ENCODE assay signal across 11 mouse cellular contexts in genomic region chr5:43554871-43555270, GRCm38 (mm10). TPM values are rescaled to one million over a fixed set of nuclear protein-coding genes. Genes with fewer than 3 reads are reported as not detected.
DNase-seq lines count a peak whose midpoint lies in the region; ATAC-seq lines count a peak whose summit lies in the region.
"Had no signal": no experiment of that assay in that cellular context is flagged by ENCODE, and none has a peak within 500 bp of the region (broad histone marks: within the 10 kb centered on the region; RNA-seq: fewer than 3 reads in every experiment).

No protein-coding gene starts in this region.

- no peaks in the 10 kb centered on the region for H3K9me3 ChIP-seq in embryonic facial prominence, embryonic 14.5 days (ENCODE audit: control insufficient read depth, low read length)
- H3K9me3 ChIP-seq in embryonic facial prominence, embryonic 10.5 days: no peaks in the 10 kb centered on the region
- no peaks in the 10 kb centered on the region for H3K9me3 ChIP-seq in midbrain, embryonic 14.5 days (ENCODE audit: control insufficient read depth, low read length)
- H3K9me3 ChIP-seq in midbrain, embryonic 15.5 days: no peaks in the 10 kb centered on the region
- H3K9me3 ChIP-seq in kidney, embryonic 15.5 days (replicated peaks): no peaks in the 10 kb centered on the region
- H3K9me3 ChIP-seq in forebrain, embryonic 10.5 days: no peaks in the 10 kb centered on the region
- H3K9me3 ChIP-seq: limb, embryonic 12.5 days; neural tube, embryonic 12.5 days had no signal

- no peak overlapping the region for H3K4me2 ChIP-seq in embryonic facial prominence, embryonic 14.5 days (ENCODE audit: low read depth, low read length)
- no peak overlapping the region for H3K4me2 ChIP-seq in midbrain, embryonic 14.5 days (ENCODE audit: low read length)
- H3K4me2 ChIP-seq in midbrain, embryonic 15.5 days: no peak overlapping the region
- no peak overlapping the region for H3K4me2 ChIP-seq in kidney, embryonic 15.5 days
- H3K4me2 ChIP-seq: limb, embryonic 12.5 days; neural tube, embryonic 12.5 days had no signal

- WGBS in embryonic facial prominence, embryonic 14.5 days: 37% methylated on average over 2 of the region's 2 CpGs
- 46% methylated on average over 2 of the region's 2 CpGs for WGBS in embryonic facial prominence, embryonic 10.5 days
- WGBS in midbrain, embryonic 14.5 days: 28% methylated on average over 2 of the region's 2 CpGs
- WGBS in midbrain, embryonic 15.5 days: 32% methylated on average over 2 of the region's 2 CpGs
- 36% methylated on average over 2 of the region's 2 CpGs for WGBS in kidney, embryonic 15.5 days
- 41% methylated on average over 2 of the region's 2 CpGs for WGBS in forebrain, embryonic 10.5 days

- H3K27ac ChIP-seq in embryonic facial prominence, embryonic 14.5 days (replicated peaks; ENCODE audit: low read depth, low read length): peak overlapping the region; percentile 39; the same call in 1 of the 2 replicates
- no peak overlapping the region for H3K27ac ChIP-seq in embryonic facial prominence, embryonic 10.5 days (replicated peaks)
- no peak overlapping the region for H3K27ac ChIP-seq in midbrain, embryonic 14.5 days (replicated peaks; ENCODE audit: low read depth, low read length)
- H3K27ac ChIP-seq in midbrain, embryonic 15.5 days: no peak overlapping the region
- peak overlapping the region; percentile 63 for H3K27ac ChIP-seq in kidney, embryonic 15.5 days
- H3K27ac ChIP-seq in forebrain, embryonic 10.5 days: no peak overlapping the region
- H3K27ac ChIP-seq: limb, embryonic 12.5 days; neural tube, embryonic 12.5 days had no signal

- H3K9ac ChIP-seq in embryonic facial prominence, embryonic 14.5 days (ENCODE audit: low read depth, low read length): no peak overlapping the region
- no peak overlapping the region for H3K9ac ChIP-seq in midbrain, embryonic 14.5 days (replicated peaks; ENCODE audit: low read length)
- no peak overlapping the region for H3K9ac ChIP-seq in midbrain, embryonic 15.5 days
- H3K9ac ChIP-seq in kidney, embryonic 15.5 days: no peak overlapping the region
- H3K9ac ChIP-seq: limb, embryonic 12.5 days; neural tube, embryonic 12.5 days had no signal

- no peak overlapping the region for H3K4me3 ChIP-seq in embryonic facial prominence, embryonic 14.5 days (ENCODE audit: low read depth, low read length)
- no peak overlapping the region for H3K4me3 ChIP-seq in embryonic facial prominence, embryonic 10.5 days
- H3K4me3 ChIP-seq in midbrain, embryonic 14.5 days (replicated peaks; ENCODE audit: low read depth, low read length): no peak overlapping the region
- no peak overlapping the region for H3K4me3 ChIP-seq in midbrain, embryonic 15.5 days
- no peak overlapping the region for H3K4me3 ChIP-seq in kidney, embryonic 15.5 days (replicated peaks)
- no peak overlapping the region for H3K4me3 ChIP-seq in forebrain, embryonic 10.5 days
- H3K4me3 ChIP-seq: limb, embryonic 12.5 days; neural tube, embryonic 12.5 days had no signal

- no peaks in the 10 kb centered on the region for H3K36me3 ChIP-seq in embryonic facial prominence, embryonic 14.5 days (ENCODE audit: control insufficient read depth, insufficient read depth, low read length)
- no peaks in the 10 kb centered on the region for H3K36me3 ChIP-seq in embryonic facial prominence, embryonic 10.5 days (replicated peaks)
- H3K36me3 ChIP-seq in midbrain, embryonic 14.5 days (ENCODE audit: control insufficient read depth, insufficient read depth, low read length): no peaks in the 10 kb centered on the region
- no peaks in the 10 kb centered on the region for H3K36me3 ChIP-seq in midbrain, embryonic 15.5 days (replicated peaks)
- no peaks in the 10 kb centered on the region for H3K36me3 ChIP-seq in kidney, embryonic 15.5 days
- no peaks in the 10 kb centered on the region for H3K36me3 ChIP-seq in forebrain, embryonic 10.5 days (replicated peaks)
- H3K36me3 ChIP-seq: limb, embryonic 12.5 days; neural tube, embryonic 12.5 days had no signal

- peaks cover 9% of the 10 kb centered on the region; the same call in 1 of the 2 replicates for H3K4me1 ChIP-seq in embryonic facial prominence, embryonic 14.5 days (ENCODE audit: control insufficient read depth, insufficient read depth, low read length)
- H3K4me1 ChIP-seq in embryonic facial prominence, embryonic 10.5 days: 0 out of 2 replicates have a peak, but pooled peaks cover 4% of the 10 kb centered on the region
- no peaks in the 10 kb centered on the region for H3K4me1 ChIP-seq in midbrain, embryonic 14.5 days (ENCODE audit: control insufficient read depth, insufficient read depth, low read length)
- H3K4me1 ChIP-seq in midbrain, embryonic 15.5 days: no peaks in the 10 kb centered on the region
- H3K4me1 ChIP-seq in kidney, embryonic 15.5 days: peaks cover 18% of the 10 kb centered on the region
- peaks cover 4% of the 10 kb centered on the region; the same call in 1 of the 2 replicates for H3K4me1 ChIP-seq in forebrain, embryonic 10.5 days
- H3K4me1 ChIP-seq: neural tube, embryonic 12.5 days had no signal

- DNase-seq in embryonic facial prominence, embryonic 14.5 days (ENCODE audit: low spot score): peak; percentile 31
- no peak for DNase-seq in embryonic facial prominence, embryonic 10.5 days (ENCODE audit: low spot score)
- DNase-seq in midbrain, embryonic 14.5 days: peak; percentile 7
- DNase-seq in retina, postnatal 1 day: peak; percentile 12
- no peak for DNase-seq in forebrain, embryonic 10.5 days (ENCODE audit: extremely low spot score, low spot score)
- no peak for DNase-seq in MN1 (ENCODE audit: low spot score)
- DNase-seq: thymus, adult 2 months had no signal

- H3K27me3 ChIP-seq in embryonic facial prominence, embryonic 14.5 days (replicated peaks; ENCODE audit: control insufficient read depth, insufficient read depth, low read length): no peaks in the 10 kb centered on the region
- H3K27me3 ChIP-seq in embryonic facial prominence, embryonic 10.5 days (replicated peaks; ENCODE audit: low read depth, poor library complexity, severe bottlenecking): no peaks in the 10 kb centered on the region
- H3K27me3 ChIP-seq in midbrain, embryonic 14.5 days (ENCODE audit: control insufficient read depth, insufficient read depth, low read length): no peaks in the 10 kb centered on the region
- no peaks in the 10 kb centered on the region for H3K27me3 ChIP-seq in midbrain, embryonic 15.5 days (replicated peaks)
- no peaks in the 10 kb centered on the region for H3K27me3 ChIP-seq in kidney, embryonic 15.5 days
- no peaks in the 10 kb centered on the region for H3K27me3 ChIP-seq in forebrain, embryonic 10.5 days (ENCODE audit: poor library complexity, severe bottlenecking)
- H3K27me3 ChIP-seq: limb, embryonic 12.5 days; neural tube, embryonic 12.5 days had no signal

- no peak for ATAC-seq in embryonic facial prominence, embryonic 14.5 days (ENCODE audit: low read depth)
- ATAC-seq in midbrain, embryonic 14.5 days (ENCODE audit: low FRiP score, low TSS enrichment): no peak
- no peak for ATAC-seq in midbrain, embryonic 15.5 days (replicated peaks)
- ATAC-seq in kidney, embryonic 15.5 days (replicated peaks; ENCODE audit: low FRiP score): no peak

RNA-seq across cellular contexts. Expression of gene C1qtnf7, which starts 39.5 kb away (rescaled TPM):
- 19.7 and 20.1 TPM in 2 replicates for polyA plus RNA-seq in embryonic facial prominence, embryonic 14.5 days (2014; fragmentation: Nextera tagmentation; extraction: Ambion mirVana)
- 0.52 and 1.1 TPM in 2 replicates for polyA plus RNA-seq in embryonic facial prominence, embryonic 10.5 days (2016; fragmentation: Nextera tagmentation; extraction: Ambion mirVana)
- 2.1 TPM in 1 of 2 replicates, not detected in the other for polyA plus RNA-seq in midbrain, embryonic 14.5 days (2014; fragmentation: Nextera tagmentation; extraction: Ambion mirVana)
- polyA plus RNA-seq in midbrain, embryonic 15.5 days (2015; fragmentation: Nextera tagmentation; extraction: Ambion mirVana): 1.1 and 1.2 TPM in 2 replicates
- polyA plus RNA-seq in kidney, embryonic 15.5 days (2015; fragmentation: Nextera tagmentation; extraction: Ambion mirVana): 3.5 and 5.0 TPM in 2 replicates
- polyA plus RNA-seq in forebrain, embryonic 10.5 days (2016; fragmentation: Nextera tagmentation; extraction: Ambion mirVana): 0.26 TPM in 1 of 2 replicates, not detected in the other

Comparison
In these comparisons a context has a peak if more than half of its experiments do, and no peak if none do; other contexts are left out.
1. DNase-seq: peak in embryonic facial prominence, embryonic 14.5 days (single experiment), midbrain, embryonic 14.5 days (single experiment) and retina, postnatal 1 day (single experiment); none in embryonic facial prominence, embryonic 10.5 days (single experiment), forebrain, embryonic 10.5 days (single experiment) and MN1 (single experiment).
2. H3K27ac ChIP-seq: peak in embryonic facial prominence, embryonic 14.5 days (single experiment) and kidney, embryonic 15.5 days (single experiment); none in embryonic facial prominence, embryonic 10.5 days (single experiment), midbrain, embryonic 14.5 days (single experiment), midbrain, embryonic 15.5 days (single experiment) and forebrain, embryonic 10.5 days (single experiment).